Mouse (Mus musculus) MEL (cell line): ENCODE measurements around the gene Zfp131. TPM values are rescaled to one million over a fixed set of nuclear protein-coding genes. Genes with fewer than 3 reads are reported as not detected.

Source experiments
- DNase-seq: peaks from one replicate; pipeline ENCODE4 v3.0.0; 2011; ENCODE audit warnings: low read depth, low spot score
- H3K27ac ChIP-seq: 2 replicates; pipeline ENCODE4 v1.5.1; 2012; ENCODE audit warnings: low read depth, mild to moderate bottlenecking, control low read depth, low read length, moderate library complexity; ENCODE audit not compliant: control insufficient read depth
- H3K27me3 ChIP-seq, 2 experiments: fragments of 150-350 bp in 1 of 2; sonication (generic) in 1 of 2; 2 replicates each; pipeline ENCODE4 v1.6.1; 2012; ENCODE audit warnings: low read length in 2 of 2, mild to moderate bottlenecking in 2 of 2, improper control_type of control experiment in 1 of 2, moderate library complexity in 1 of 2; ENCODE audit not compliant: insufficient read depth in 2 of 2, control insufficient read depth in 1 of 2
- H3K36me3 ChIP-seq, 2 experiments: 2 replicates each; pipeline ENCODE4 v1.6.1; 2012 to 2014; ENCODE audit warnings: low read length in 2 of 2, improper control_type of control experiment in 1 of 2, inconsistent platforms in 1 of 2, mild to moderate bottlenecking in 1 of 2; ENCODE audit not compliant: insufficient read depth in 2 of 2, control insufficient read depth in 1 of 2
- H3K4me1 ChIP-seq, 2 experiments: fragments of 150-350 bp in 1 of 2; sonication (generic) in 1 of 2; 2 replicates each; pipeline ENCODE4 v1.6.1; 2012; ENCODE audit warnings: low read length in 2 of 2, improper control_type of control experiment in 1 of 2, mild to moderate bottlenecking in 1 of 2; ENCODE audit not compliant: insufficient read depth in 2 of 2, control insufficient read depth in 1 of 2
- H3K4me3 ChIP-seq, 2 experiments: fragments of 150-350 bp in 1 of 2; sonication (generic) in 1 of 2; 2 replicates each; pipeline ENCODE4 v1.5.1; 2012; ENCODE audit warnings: low read depth in 2 of 2, low read length in 2 of 2, mild to moderate bottlenecking in 2 of 2, moderate library complexity in 2 of 2, control low read depth in 1 of 2, improper control_type of control experiment in 1 of 2; ENCODE audit not compliant: control insufficient read depth in 1 of 2, insufficient read depth in 1 of 2
- H3K79me2 ChIP-seq: 2 replicates; pipeline ENCODE4 v1.6.1; 2012; ENCODE audit warnings: mild to moderate bottlenecking, low read length, moderate library complexity; ENCODE audit not compliant: control insufficient read depth, poor library complexity, insufficient read depth
- H3K9ac ChIP-seq: 2 replicates; pipeline ENCODE4 v1.6.1; 2012; ENCODE audit warnings: low read depth, mild to moderate bottlenecking, control low read depth, low read length, moderate library complexity; ENCODE audit not compliant: control insufficient read depth, poor library complexity, severe bottlenecking
- H3K9me3 ChIP-seq: fragments of 150-350 bp; sonication (generic); replicated peaks from 2 replicates; pipeline ENCODE4 v1.6.1; 2012; ENCODE audit warnings: mild to moderate bottlenecking, low read length, improper control_type of control experiment, moderate library complexity; ENCODE audit not compliant: insufficient read depth
- CHD2 ChIP-seq: IDR thresholded peaks from 2 replicates; pipeline ENCODE4 v1.6.1; 2011; ENCODE audit warnings: low read length, improper control_type of control experiment
- CTCF ChIP-seq, 3 experiments: IDR thresholded peaks in 2 of 3; conservative IDR thresholded peaks in 1 of 3; 2 replicates each; pipeline ENCODE4 v1.5.1; 2011 to 2012; ENCODE audit warnings: low read length in 3 of 3, low read depth in 2 of 3, mild to moderate bottlenecking in 2 of 3, improper control_type of control experiment in 1 of 3, inconsistent platforms in 1 of 3, mixed read lengths in 1 of 3, moderate library complexity in 1 of 3; ENCODE audit not compliant: control insufficient read depth in 1 of 3, insufficient read depth in 1 of 3, poor library complexity in 1 of 3, severe bottlenecking in 1 of 3
- GABPA ChIP-seq: IDR thresholded peaks from 2 replicates; pipeline ENCODE4 v1.6.1; 2012; ENCODE audit warnings: low read depth, mild to moderate bottlenecking, inconsistent platforms, low read length, improper control_type of control experiment, moderate library complexity
- GATA1 ChIP-seq: IDR thresholded peaks from 2 replicates; pipeline ENCODE4 v1.6.1; 2011; ENCODE audit warnings: low read depth, low read length, improper control_type of control experiment
- HCFC1 ChIP-seq: IDR thresholded peaks from 2 replicates; pipeline ENCODE4 v1.6.1; 2012; ENCODE audit warnings: low read depth, mild to moderate bottlenecking, inconsistent platforms, low read length, improper control_type of control experiment, moderate library complexity
- JUND ChIP-seq: IDR thresholded peaks from 2 replicates; pipeline ENCODE4 v1.6.1; 2011; ENCODE audit warnings: low read depth, mild to moderate bottlenecking, improper control_type of control experiment, low read length
- KAT2A ChIP-seq: conservative IDR thresholded peaks from 2 replicates; pipeline ENCODE4 v1.6.1; 2012; ENCODE audit warnings: low read depth, low read length, improper control_type of control experiment, inconsistent platforms
- MAX ChIP-seq: IDR thresholded peaks from 2 replicates; pipeline ENCODE4 v1.6.1; 2011; ENCODE audit warnings: low read length, improper control_type of control experiment
- MEF2A ChIP-seq: IDR thresholded peaks from 2 replicates; pipeline ENCODE4 v1.6.1; 2014; ENCODE audit warnings: low read depth, mild to moderate bottlenecking, inconsistent platforms, low read length, improper control_type of control experiment; ENCODE audit not compliant: poor library complexity, insufficient replicate concordance, severe bottlenecking; ENCODE audit errors: extremely low read depth
- MYB ChIP-seq: IDR thresholded peaks from 2 replicates; pipeline ENCODE4 v1.6.1; 2011; ENCODE audit warnings: mild to moderate bottlenecking, low read depth, low read length, improper control_type of control experiment
- MYC ChIP-seq: IDR thresholded peaks from 2 replicates; pipeline ENCODE4 v1.6.1; 2011; ENCODE audit warnings: low read depth, mild to moderate bottlenecking, low read length, improper control_type of control experiment, moderate library complexity
- NELFE ChIP-seq: IDR thresholded peaks from 2 replicates; pipeline ENCODE4 v1.6.1; 2011; ENCODE audit warnings: low read depth, low read length, improper control_type of control experiment
- NRF1 ChIP-seq: IDR thresholded peaks from 2 replicates; pipeline ENCODE4 v1.6.1; 2014; ENCODE audit warnings: low read depth, mild to moderate bottlenecking, inconsistent platforms, low read length, improper control_type of control experiment, moderate library complexity; ENCODE audit not compliant: poor library complexity, insufficient read depth, severe bottlenecking
- POLR2A ChIP-seq, 2 experiments: IDR thresholded peaks; 2 replicates each; pipeline ENCODE4 v1.6.1; 2011 to 2012; ENCODE audit warnings: low read length in 2 of 2, mild to moderate bottlenecking in 2 of 2, control low read depth in 1 of 2, improper control_type of control experiment in 1 of 2, low read depth in 1 of 2, moderate library complexity in 1 of 2; ENCODE audit not compliant: control insufficient read depth in 1 of 2, insufficient read depth in 1 of 2, poor library complexity in 1 of 2
- POLR2AphosphoS2 ChIP-seq: IDR thresholded peaks from 2 replicates; pipeline ENCODE4 v1.6.1; 2011; ENCODE audit warnings: low read length, improper control_type of control experiment
- POLR2AphosphoS5 ChIP-seq: IDR thresholded peaks from 2 replicates; pipeline ENCODE4 v1.6.1; 2012; ENCODE audit warnings: low read depth, borderline replicate concordance, mild to moderate bottlenecking, inconsistent platforms, low read length, moderate library complexity, mixed read lengths
- SIN3A ChIP-seq: IDR thresholded peaks from 2 replicates; pipeline ENCODE4 v1.6.1; 2012; ENCODE audit warnings: low read length, improper control_type of control experiment, inconsistent platforms
- TBP ChIP-seq: IDR thresholded peaks from 2 replicates; pipeline ENCODE4 v1.8.0; 2011; ENCODE audit warnings: low read depth, low read length, improper control_type of control experiment
- TCF12 ChIP-seq: IDR thresholded peaks from 2 replicates; pipeline ENCODE4 v1.6.1; 2014; ENCODE audit warnings: low read depth, mild to moderate bottlenecking, inconsistent platforms, low read length, improper control_type of control experiment, moderate library complexity
- polyA plus RNA-seq, 2 experiments: library from polyadenylated mRNA; stranded (reverse) in 1 of 2; unstranded in 1 of 2; fragments of >175 nt in 1 of 2; fragments of >200 nt in 1 of 2; gene quantifications; 2 replicates each; pipeline versions ENCODE4 v1.2.1 to v1.2.4; 2012; ENCODE audit warnings: low replicate concordance in 2 of 2, low read depth in 1 of 2; ENCODE audit not compliant: insufficient read length in 2 of 2, insufficient read depth in 1 of 2, missing spikeins in 1 of 2
- total RNA-seq: library from RNA; depleted of rRNA; stranded (reverse); fragments of 300-350 nt; gene quantifications from 2 replicates; pipeline ENCODE4 v1.2.3, GENCODE M21; 2012

Gene Zfp131
- total and polyA plus RNA-seq, 3 experiments = 40.3 to 250 (median 152) TPM

- Histone ChIP-seq H3K4me1 (no peaks in the 10 kb centered on the region), H3K36me3 (no peaks in the 10 kb centered on the region), H3K27ac (no peak overlapping the region), H3K9me3 (no peaks in the 10 kb centered on the region), H3K9ac (no peak overlapping the region), H3K27me3 (no peaks in the 10 kb centered on the region; a peak in 2 of 4 replicates), H3K4me3 (no peak overlapping the region), H3K79me2 (no peaks in the 10 kb centered on the region)
- no peak for DNase-seq
- TF ChIP-seq GATA1 = no peak
- no peak for TF ChIP-seq MEF2A
- TF ChIP-seq JUND = no peak
- no peak for TF ChIP-seq POLR2AphosphoS2
- no peak for TF ChIP-seq MAX
- no peak for TF ChIP-seq HCFC1
- TF ChIP-seq GABPA = no peak
- TF ChIP-seq KAT2A = no peak
- no peak for TF ChIP-seq NRF1
- TF ChIP-seq CTCF (IDR thresholded peaks at IDR 0.05 in 2 of 3, conservative IDR thresholded peaks at IDR 0.05 in 1 of 3; ENCODE audit: control insufficient read depth in 1 of 3, insufficient read depth in 1 of 3, low read depth in 2 of 3, low read length in 3 of 3, poor library complexity in 1 of 3, severe bottlenecking in 1 of 3) = no peak
- no peak for TF ChIP-seq POLR2A (IDR thresholded peaks at IDR 0.05; ENCODE audit: control insufficient read depth in 1 of 2, insufficient read depth in 1 of 2, low read depth in 1 of 2, low read length in 2 of 2, poor library complexity in 1 of 2)
- no peak for TF ChIP-seq SIN3A
- no peak for TF ChIP-seq MYC
Observed at GRCm38 (mm10) chr13:119810031-119810430, 19.3 kb upstream of the Zfp131 start.

- H3K27me3 ChIP-seq = no peaks in the 10 kb centered on the region; a peak in 2 of 4 replicates
- no peak for DNase-seq
- TF ChIP-seq SIN3A (no peak), NELFE (no peak), TBP (no peak), NRF1 (no peak), TCF12 (no peak), POLR2AphosphoS5 (no peak), MYB (no peak), POLR2AphosphoS2 (no peak), CHD2 (no peak)
Observed at GRCm38 (mm10) chr13:119808937-119809336, 18.2 kb upstream of the Zfp131 start.

More at GRCm38 (mm10) chr13:119808937-119809336, 18.2 kb upstream of the Zfp131 start:
- no peaks in the 10 kb centered on the region for H3K36me3 ChIP-seq
- no peaks in the 10 kb centered on the region for H3K79me2 ChIP-seq
- H3K4me1 ChIP-seq = no peaks in the 10 kb centered on the region
- H3K4me3 ChIP-seq = no peak overlapping the region
- H3K27ac ChIP-seq = no peak overlapping the region
- H3K9me3 ChIP-seq = no peaks in the 10 kb centered on the region
- no peak overlapping the region for H3K9ac ChIP-seq
